Mouse (Mus musculus) neural tube, embryonic 11.5 days (tissue): ENCODE results near the gene Ptma. TPM values are rescaled to one million over a fixed set of nuclear protein-coding genes. Genes with fewer than 3 reads are reported as not detected.

Source experiments
- ATAC-seq: fragments of 200-750 bp; cut with Nextera tagmentation; 2 replicates; pipeline ENCODE4 v1.8.0; 2017; ENCODE audit warnings: moderate number of reproducible peaks, mild to moderate bottlenecking, moderate TSS enrichment, moderate library complexity; ENCODE audit not compliant: insufficient read depth, low FRiP score, low TSS enrichment
- DNase-seq: peaks from one replicate; pipeline ENCODE4 v3.0.0-alpha.2; 2015; ENCODE audit warnings: low spot score
- H3K27ac ChIP-seq: fragments of 300-500 bp; sonication (generic); 2 replicates; pipeline ENCODE4 v1.5.1; 2014; ENCODE audit warnings: low read depth, mild to moderate bottlenecking, low read length
- H3K27me3 ChIP-seq: fragments of 300-500 bp; sonication (generic); 2 replicates; pipeline ENCODE4 v1.6.1; 2014; ENCODE audit warnings: mild to moderate bottlenecking, low read length, mixed read lengths; ENCODE audit not compliant: control insufficient read depth, insufficient read depth
- H3K36me3 ChIP-seq: fragments of 300-500 bp; sonication (generic); 2 replicates; pipeline ENCODE4 v1.6.1; 2014; ENCODE audit warnings: mild to moderate bottlenecking, low read length, moderate library complexity, mixed read lengths; ENCODE audit not compliant: control insufficient read depth, insufficient read depth
- H3K4me1 ChIP-seq: fragments of 300-500 bp; sonication (generic); 2 replicates; pipeline ENCODE4 v1.6.1; 2014; ENCODE audit warnings: low read length, mixed read lengths; ENCODE audit not compliant: control insufficient read depth, insufficient read depth
- H3K4me2 ChIP-seq: fragments of 300-500 bp; sonication (generic); 2 replicates; pipeline ENCODE4 v1.6.1; 2014; ENCODE audit warnings: low read depth, mild to moderate bottlenecking, moderate library complexity
- H3K4me3 ChIP-seq: fragments of 300-500 bp; sonication (generic); 2 replicates; pipeline ENCODE4 v1.5.1; 2014; ENCODE audit warnings: low read depth, low read length
- H3K9ac ChIP-seq: fragments of 300-500 bp; sonication (generic); 2 replicates; pipeline ENCODE4 v1.6.1; 2014; ENCODE audit warnings: mild to moderate bottlenecking, low read length
- H3K9me3 ChIP-seq: fragments of 300-500 bp; sonication (generic); 2 replicates; pipeline ENCODE4 v1.6.1; 2016; ENCODE audit warnings: low read length; ENCODE audit not compliant: control insufficient read depth
- WGBS: fragments of 180-500 bp; shearing (Covaris S2); extraction: QIAGEN DNeasy Blood & Tissue Kit; methylation state at CpG from one replicate; pipeline ENCODE4 v1.1.7; 2014; 5-methylcytosine and 5-hydroxymethylcytosine counted together
- polyA plus RNA-seq: library from polyadenylated mRNA; unstranded; fragments of >200 nt; fragmentation: Nextera tagmentation; extraction: Ambion mirVana; gene quantifications from 2 replicates; pipeline ENCODE4 v1.2.1, GENCODE M21; 2014

Gene Ptma
- polyA plus RNA-seq, 1 experiment from 2014 or later: 2,926 TPM

- Histone ChIP-seq H3K27ac (peak overlapping the region; percentile 89), H3K9ac (peak overlapping the region; percentile 100), H3K36me3 (peaks cover 11% of the 10 kb centered on the region), H3K9me3 (no peaks in the 10 kb centered on the region), H3K4me2 (peak overlapping the region; percentile 87), H3K4me3 (peak overlapping the region; percentile 100), H3K4me1 (peaks cover 20% of the 10 kb centered on the region), H3K27me3 (no peaks in the 10 kb centered on the region)
- no peak for ATAC-seq
- WGBS: under 1% methylated on average over 84 of the region's 89 CpGs
- peak; percentile 91 for DNase-seq
These were observed 1.3 kb downstream of the Ptma start for GRCm38 (mm10) chr1:86527599-86528486.

- DNase-seq (peak; percentile 38), ATAC-seq (no peak)
- Histone ChIP-seq H3K4me2 (peak overlapping the region; percentile 87), H3K36me3 (peaks cover 11% of the 10 kb centered on the region), H3K9ac (peak overlapping the region; percentile 100), H3K4me3 (peak overlapping the region; percentile 100), H3K27ac (peak overlapping the region; percentile 89), H3K27me3 (no peaks in the 10 kb centered on the region), H3K4me1 (peaks cover 20% of the 10 kb centered on the region), H3K9me3 (no peaks in the 10 kb centered on the region)
- under 1% methylated on average over 15 of the region's 15 CpGs for WGBS
These were observed 2.1 kb downstream of the Ptma start for GRCm38 (mm10) chr1:86528571-86529180.

- H3K27ac ChIP-seq: no peak overlapping the region
- WGBS: 54% methylated on average over 4 of the region's 4 CpGs
- no peak for DNase-seq
These were observed 3.1 kb downstream of the Ptma start for GRCm38 (mm10) chr1:86529590-86529989.

GRCm38 (mm10) chr1:86530871-86531546 is 4.5 kb downstream of the Ptma start:
- DNase-seq: peak; percentile 54
- no peak overlapping the region; the same call in 1 of the 2 replicates for H3K9ac ChIP-seq
- H3K4me3 ChIP-seq: peak overlapping the region; percentile 2; the same call in 1 of the 2 replicates
- H3K9me3 ChIP-seq: no peaks in the 10 kb centered on the region
- peaks cover 12% of the 10 kb centered on the region; the same call in 1 of the 2 replicates for H3K4me1 ChIP-seq
- H3K27ac ChIP-seq: peak overlapping the region; percentile 34; the same call in 1 of the 2 replicates
- WGBS: 16% methylated on average over 4 of the region's 4 CpGs
- no peaks in the 10 kb centered on the region for H3K27me3 ChIP-seq
- H3K4me2 ChIP-seq: peak overlapping the region; percentile 26
- ATAC-seq: no peak
- peaks cover 11% of the 10 kb centered on the region for H3K36me3 ChIP-seq

More at GRCm38 (mm10) chr1:86529590-86529989, 3.1 kb downstream of the Ptma start:
- Histone ChIP-seq H3K9ac (peak overlapping the region; percentile 100), H3K4me3 (peak overlapping the region; percentile 100), H3K9me3 (no peaks in the 10 kb centered on the region), H3K36me3 (peaks cover 11% of the 10 kb centered on the region), H3K4me2 (peak overlapping the region; percentile 87), H3K4me1 (peaks cover 16% of the 10 kb centered on the region), H3K27me3 (no peaks in the 10 kb centered on the region)
- ATAC-seq: no peak

GRCm38 (mm10) chr1:86531547-86532321 is 5.2 kb downstream of the Ptma start:
- peak overlapping the region; percentile 34 for H3K27ac ChIP-seq
- ATAC-seq (peak; percentile 40; the same call in 1 of the 2 replicates), DNase-seq (peak; percentile 71)
- H3K9ac ChIP-seq: no peak overlapping the region; the same call in none of the 2 replicates
- H3K9me3 ChIP-seq: no peaks in the 10 kb centered on the region
- peak overlapping the region; percentile 12; the same call in 1 of the 2 replicates for H3K4me3 ChIP-seq
- H3K36me3 ChIP-seq: peaks cover 11% of the 10 kb centered on the region
- H3K4me2 ChIP-seq: peak overlapping the region; percentile 24
- WGBS: 5% methylated on average over 13 of the region's 13 CpGs
- peaks cover 12% of the 10 kb centered on the region; the same call in 1 of the 2 replicates for H3K4me1 ChIP-seq
- no peaks in the 10 kb centered on the region for H3K27me3 ChIP-seq

GRCm38 (mm10) chr1:86532362-86533051 is 6.0 kb downstream of the Ptma start:
- peak overlapping the region; percentile 34 for H3K27ac ChIP-seq

GRCm38 (mm10) chr1:86533411-86534130 is 7.0 kb downstream of the Ptma start:
- H3K9ac ChIP-seq: no peak overlapping the region
- H3K4me1 ChIP-seq: peaks cover 12% of the 10 kb centered on the region; the same call in 1 of the 2 replicates
- no peak overlapping the region for H3K4me3 ChIP-seq
- no peak for DNase-seq
- H3K36me3 ChIP-seq: peaks cover 11% of the 10 kb centered on the region
- no peaks in the 10 kb centered on the region for H3K9me3 ChIP-seq
- 82% methylated on average over 6 of the region's 6 CpGs for WGBS
- no peaks in the 10 kb centered on the region for H3K27me3 ChIP-seq
- H3K27ac ChIP-seq: no peak overlapping the region
- no peak for ATAC-seq
- no peak overlapping the region for H3K4me2 ChIP-seq

More at GRCm38 (mm10) chr1:86532362-86533051, 6.0 kb downstream of the Ptma start:
- Histone ChIP-seq H3K9ac (no peak overlapping the region), H3K9me3 (no peaks in the 10 kb centered on the region), H3K36me3 (peaks cover 11% of the 10 kb centered on the region), H3K4me1 (peaks cover 12% of the 10 kb centered on the region; the same call in 1 of the 2 replicates), H3K4me2 (peak overlapping the region; percentile 24), H3K4me3 (peak overlapping the region; percentile 12; the same call in 1 of the 2 replicates), H3K27me3 (no peaks in the 10 kb centered on the region)
- WGBS: 25% methylated on average over 11 of the region's 11 CpGs
- ATAC-seq (peak; percentile 18), DNase-seq (peak; percentile 92)
